Mouse (Mus musculus): ENCODE measurements around the gene Tmem206. TPM values are rescaled to one million over a fixed set of nuclear protein-coding genes. Genes with fewer than 3 reads are reported as not detected.
A peak's percentile ranks its signal among the peaks of the same experiment; 100 is the strongest.

The Tmem206 gene
- total and polyA plus RNA-seq, 3 experiments = 4.1 to 7.4 (median 4.2) TPM

- DNase-seq = peak; percentile 47
Observed at GRCm38 (mm10) chr1:191352786-191353488, 27.2 kb downstream of the Tmem206 start.

- DNase-seq = no peak
Observed at GRCm38 (mm10) chr1:191353836-191354235, 28.1 kb downstream of the Tmem206 start.

- no peak for DNase-seq
Observed at GRCm38 (mm10) chr1:191356936-191357335, 31.2 kb downstream of the Tmem206 start.

GRCm38 (mm10) chr1:191359478-191359877 is 33.8 kb downstream of the Tmem206 start:
- DNase-seq = no peak

GRCm38 (mm10) chr1:191362412-191362811 is 36.7 kb downstream of the Tmem206 start:
- no peak for DNase-seq

GRCm38 (mm10) chr1:191364477-191364876 is 38.8 kb downstream of the Tmem206 start:
- DNase-seq = no peak

- no peak for DNase-seq
Observed at GRCm38 (mm10) chr1:191368193-191368592, 42.5 kb downstream of the Tmem206 start.

- DNase-seq = no peak
Observed at GRCm38 (mm10) chr1:191369140-191369539, 43.4 kb downstream of the Tmem206 start.

GRCm38 (mm10) chr1:191374993-191375643 is 49.4 kb downstream of the Tmem206 start:
- no peak for DNase-seq

- no peak for DNase-seq
Observed at GRCm38 (mm10) chr1:191375644-191375998, 49.9 kb downstream of the Tmem206 start.

- DNase-seq = no peak
Observed at GRCm38 (mm10) chr1:191378080-191378479, 52.4 kb downstream of the Tmem206 start.

GRCm38 (mm10) chr1:191380843-191381242 is 55.1 kb downstream of the Tmem206 start:
- no peak for DNase-seq

- no peak for DNase-seq
Observed at GRCm38 (mm10) chr1:191381955-191382736, 56.4 kb downstream of the Tmem206 start.

GRCm38 (mm10) chr1:191384786-191385430 is 59.2 kb downstream of the Tmem206 start:
- no peak for DNase-seq

GRCm38 (mm10) chr1:191391311-191391710 is 65.6 kb downstream of the Tmem206 start:
- DNase-seq = peak; percentile 68

- no peak for DNase-seq
Observed at GRCm38 (mm10) chr1:191393536-191393935, 67.8 kb downstream of the Tmem206 start.

GRCm38 (mm10) chr1:191394126-191394525 is 68.4 kb downstream of the Tmem206 start:
- no peak for DNase-seq

- DNase-seq = peak; percentile 34
Observed at GRCm38 (mm10) chr1:191395200-191395599, 69.5 kb downstream of the Tmem206 start.

- DNase-seq = peak; percentile 75
Observed at GRCm38 (mm10) chr1:191395871-191396433, 70.2 kb downstream of the Tmem206 start.

GRCm38 (mm10) chr1:191396446-191396845 is 70.7 kb downstream of the Tmem206 start:
- peak; percentile 81 for DNase-seq

- peak; percentile 100 for DNase-seq
Observed at GRCm38 (mm10) chr1:191396897-191397849, 71.5 kb downstream of the Tmem206 start.
